Mouse (Mus musculus) megakaryocyte progenitor cell, adult 5-6 weeks (primary cell): ENCODE results near the gene AC124502.3. TPM values are rescaled to one million over a fixed set of nuclear protein-coding genes. Genes with fewer than 3 reads are reported as not detected.

Experiments used
- ATAC-seq: replicated peaks from 2 replicates; pipeline ENCODE4 v1.8.0; 2016; ENCODE audit warnings: mild to moderate bottlenecking, moderate TSS enrichment, inconsistent platforms; ENCODE audit not compliant: poor library complexity
- total RNA-seq, 2 experiments: library from RNA; stranded (forward) in 1 of 2; stranded (reverse) in 1 of 2; fragments of 157-497, 149-512 nt in 1 of 2; fragments of 200-1000 nt in 1 of 2; gene quantifications; 2 replicates each; pipeline versions ENCODE4 v1.2.3 to v1.2.4; 2015 to 2017

Gene AC124502.3
- total RNA-seq, 2 experiments from 2014 or later, result 6.1 to 8.0 TPM

DNA sequence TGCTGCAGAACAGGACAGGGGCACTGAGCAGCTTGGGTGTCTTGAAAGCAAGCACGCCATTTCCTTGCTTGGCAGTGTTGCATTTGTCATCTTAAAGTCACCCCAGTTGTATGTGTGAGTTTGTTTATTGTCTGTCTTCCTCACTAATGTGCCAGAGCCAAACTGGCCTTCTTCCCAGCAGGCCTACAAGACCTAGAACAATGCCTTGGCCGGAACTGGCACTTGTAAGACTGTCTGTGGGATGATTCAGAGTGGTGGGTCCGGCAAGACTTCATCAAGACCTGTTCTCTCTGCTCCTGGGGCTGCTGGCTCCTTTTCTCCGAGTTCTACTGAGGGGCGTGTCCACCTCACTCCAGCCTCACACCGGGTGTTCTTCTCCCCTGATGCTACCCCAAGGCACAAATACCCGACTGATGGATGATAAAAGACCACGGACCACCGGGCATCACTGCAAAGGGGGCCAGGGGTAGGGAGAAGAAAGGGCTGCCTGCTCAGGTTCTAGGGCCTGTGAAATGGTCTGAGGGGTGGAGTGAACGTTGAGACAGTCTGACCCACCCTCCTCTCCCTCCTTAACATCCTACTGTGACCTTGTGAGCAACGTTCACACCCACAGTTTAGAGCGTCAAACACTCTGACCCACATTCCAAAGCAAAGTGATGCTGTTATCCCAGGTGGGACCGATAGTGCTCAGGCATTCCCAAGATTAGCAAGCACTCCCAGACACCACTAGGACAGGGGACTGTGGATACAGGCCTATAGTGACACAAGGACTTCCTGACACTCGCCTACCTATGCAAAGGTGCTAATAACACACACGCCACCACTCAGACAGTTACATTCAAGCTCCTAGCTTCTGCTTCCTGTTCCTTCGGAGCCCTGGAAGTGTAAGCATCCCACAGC, 19.4 kb downstream of the AC124502.3 start:
- ATAC-seq, result no peak

DNA sequence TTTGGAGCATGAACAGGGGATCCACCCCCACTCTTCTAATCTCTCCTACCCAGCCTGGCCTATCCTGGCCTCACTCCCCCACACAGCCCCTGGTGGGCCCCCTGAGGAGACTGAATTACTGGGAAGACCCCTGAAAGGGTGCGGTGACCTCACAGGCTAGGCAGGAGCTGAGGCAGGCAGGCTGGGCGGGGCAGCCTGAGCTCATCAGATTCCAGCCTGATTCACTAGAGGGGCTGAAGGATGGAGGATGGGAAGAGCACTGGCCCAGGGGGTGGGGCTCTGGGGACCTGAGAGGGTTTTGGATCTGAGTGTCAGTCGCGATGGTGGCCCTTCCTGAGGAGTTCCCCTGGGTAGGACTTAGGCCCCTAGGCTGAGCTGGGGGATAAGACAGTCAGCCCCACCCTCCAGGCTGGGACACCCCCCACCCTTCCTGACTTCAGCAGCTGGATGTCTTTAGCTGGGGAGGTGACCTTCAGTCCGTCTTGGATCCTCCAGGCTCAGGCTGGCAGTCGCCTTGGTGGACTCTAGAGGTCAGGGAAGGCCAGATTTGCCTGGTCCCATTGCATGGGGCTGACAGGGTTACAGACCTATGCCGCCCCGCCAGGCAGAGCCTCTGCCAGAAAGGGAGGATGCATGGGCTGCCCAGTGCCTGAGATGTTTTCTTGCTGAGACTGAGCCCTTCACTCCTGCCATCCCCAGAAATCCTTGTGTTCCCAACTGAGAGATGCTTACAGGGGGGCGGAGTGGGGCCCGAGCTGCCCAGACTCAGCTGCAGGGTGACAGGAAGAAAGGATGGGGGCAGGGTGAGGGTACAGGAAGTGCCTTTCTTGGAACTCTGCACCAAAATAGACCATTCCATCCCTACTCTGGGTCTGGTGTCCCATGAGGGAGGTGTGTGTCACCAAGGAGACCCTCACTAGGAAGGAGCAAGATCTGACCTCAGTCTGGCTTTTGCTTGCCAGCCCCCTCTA, 20.4 kb downstream of the AC124502.3 start:
- ATAC-seq, result no peak

DNA sequence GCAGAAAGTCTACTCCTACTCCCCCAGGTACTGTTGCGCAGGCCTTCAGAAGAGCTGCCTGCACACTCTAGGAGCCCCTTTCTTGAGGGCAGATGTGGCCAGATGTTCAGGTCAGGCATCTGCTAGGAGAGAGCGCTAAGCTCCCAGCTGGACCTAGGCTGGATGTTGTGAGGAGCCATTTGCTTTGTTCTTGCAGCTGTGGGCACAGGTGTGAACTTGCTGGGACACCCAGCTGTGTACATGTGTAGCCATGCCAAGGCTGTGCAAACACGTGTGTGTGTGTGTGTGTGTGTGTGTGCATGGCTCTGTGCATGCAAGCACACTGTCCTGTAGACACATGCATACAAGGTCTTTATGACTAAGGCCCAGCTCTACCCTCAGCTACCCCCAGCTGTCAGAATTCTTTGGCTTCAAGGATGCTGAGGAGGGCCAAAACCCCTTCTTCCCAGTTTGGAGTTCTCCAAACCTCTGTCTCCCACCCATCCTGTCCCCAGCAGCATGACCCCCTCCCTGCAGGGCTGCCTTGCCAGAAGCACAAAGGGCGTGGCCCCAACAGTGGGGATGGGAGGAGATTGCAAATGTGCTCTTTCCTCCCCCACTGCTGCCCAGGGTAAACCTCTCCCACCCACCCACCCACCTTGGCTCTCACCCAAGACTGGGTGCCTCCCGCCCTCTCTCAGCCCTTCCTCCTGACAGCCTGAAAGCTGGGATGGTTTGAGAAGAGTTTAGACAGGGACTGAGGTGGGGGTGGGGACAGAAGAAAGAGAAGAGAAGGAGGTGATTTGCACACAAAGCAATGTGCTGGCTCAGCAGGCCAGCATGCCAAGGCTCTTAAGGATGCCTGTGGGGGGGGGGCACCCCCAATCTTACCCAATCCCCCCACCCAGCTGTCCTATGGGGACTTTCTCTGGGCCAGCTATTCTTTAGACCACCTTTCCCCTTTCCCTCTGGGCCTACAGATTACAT, 22.0 kb downstream of the AC124502.3 start:
- no peak for ATAC-seq

GRCm38 (mm10) chr19:5062041-5062440, 23.4 kb downstream of the AC124502.3 start:
- no peak for ATAC-seq

GRCm38 (mm10) chr19:5062446-5062845, 23.8 kb downstream of the AC124502.3 start:
- ATAC-seq, result no peak

DNA sequence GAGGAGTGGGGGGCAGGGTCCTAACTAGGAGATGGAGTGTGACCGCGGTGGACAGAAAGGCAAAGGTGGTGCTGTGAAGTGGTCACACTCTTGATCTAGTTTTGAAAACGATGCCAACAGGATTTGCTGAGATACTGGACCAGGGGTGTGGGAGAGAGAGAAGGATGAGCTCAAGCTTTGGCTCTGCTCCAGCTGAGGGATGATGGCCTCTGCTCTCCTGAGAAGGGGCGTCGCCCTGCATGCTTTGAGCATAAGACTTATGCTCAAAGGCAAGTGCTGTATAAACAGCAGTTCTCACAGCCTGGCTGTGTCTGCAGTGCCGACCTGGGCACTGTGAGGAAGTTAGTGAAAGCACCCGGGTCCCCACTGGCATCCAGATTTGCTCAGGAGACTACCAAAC, 26.4 kb downstream of the AC124502.3 start:
- ATAC-seq, result no peak

DNA sequence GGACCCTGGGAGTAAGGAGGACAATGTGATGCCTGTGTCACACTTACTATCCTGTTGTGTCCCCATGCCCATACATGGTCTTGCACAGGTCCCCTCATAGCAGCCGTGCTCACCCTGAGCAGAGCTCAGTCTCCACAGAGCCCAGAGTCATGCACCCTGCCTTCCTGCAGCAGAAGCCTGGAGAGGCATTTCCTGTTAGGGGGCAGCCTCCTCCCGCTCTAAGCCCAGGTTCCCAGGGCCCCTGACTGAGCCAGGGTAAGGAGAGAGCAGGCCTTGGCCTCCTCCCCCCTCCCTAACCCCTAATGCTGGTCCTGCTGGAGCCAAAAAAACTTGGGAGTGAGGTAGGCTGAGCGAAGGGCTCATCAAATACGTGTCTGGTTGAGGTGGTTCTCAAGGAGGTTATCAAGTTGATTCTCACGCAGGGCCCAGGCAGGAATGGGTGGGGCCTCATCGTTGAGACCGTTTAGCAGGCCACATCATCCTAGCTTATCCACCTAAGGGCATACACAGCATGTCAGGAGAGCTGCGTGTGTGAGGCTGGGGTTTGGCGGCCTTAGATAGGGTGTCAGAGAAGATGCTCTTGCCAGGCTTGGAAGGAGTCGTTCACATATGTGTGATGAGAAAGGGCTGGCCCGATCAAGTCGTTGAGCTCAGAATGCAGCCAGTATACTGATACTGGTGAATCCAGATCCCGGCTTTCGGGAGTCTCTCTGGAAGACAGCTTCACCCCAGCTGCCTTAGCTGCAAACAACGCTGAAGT, 28.5 kb downstream of the AC124502.3 start:
- ATAC-seq, result peak; percentile 85

DNA sequence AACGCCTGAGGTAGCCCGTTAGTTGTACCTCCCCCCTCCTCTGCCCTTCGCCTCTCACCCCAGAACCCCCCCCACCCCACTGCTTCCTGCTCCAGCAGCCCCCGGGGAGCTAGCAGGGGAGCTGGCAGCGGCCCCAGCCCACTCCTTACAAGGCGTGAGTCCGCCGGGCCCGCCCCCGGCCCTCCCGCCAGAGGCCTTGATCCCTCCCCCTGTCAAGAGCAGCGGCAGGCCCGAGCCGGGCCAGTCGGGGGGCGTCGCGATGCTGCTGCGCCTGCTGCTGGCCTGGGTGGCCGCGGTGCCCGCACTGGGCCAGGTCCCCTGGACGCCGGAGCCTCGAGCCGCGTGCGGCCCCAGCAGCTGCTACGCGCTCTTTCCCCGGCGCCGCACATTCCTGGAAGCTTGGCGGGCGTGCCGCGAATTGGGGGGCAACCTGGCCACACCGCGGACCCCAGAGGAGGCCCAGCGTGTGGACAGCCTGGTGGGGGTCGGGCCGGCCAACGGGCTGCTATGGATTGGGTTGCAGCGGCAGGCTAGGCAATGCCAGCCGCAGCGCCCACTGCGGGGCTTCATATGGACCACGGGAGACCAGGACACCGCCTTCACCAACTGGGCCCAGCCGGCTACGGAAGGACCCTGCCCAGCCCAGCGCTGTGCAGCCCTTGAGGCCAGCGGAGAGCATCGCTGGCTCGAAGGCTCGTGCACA, 29.3 kb downstream of the AC124502.3 start, which contains the start of gene Cd248:
Gene Cd248 (plus strand): TSS at position 212 of the 703 bp plus-strand sequence.
- no peak for ATAC-seq

- no peak for ATAC-seq
Observed at GRCm38 (mm10) chr19:5068570-5069234, 30.0 kb downstream of the AC124502.3 start.

DNA sequence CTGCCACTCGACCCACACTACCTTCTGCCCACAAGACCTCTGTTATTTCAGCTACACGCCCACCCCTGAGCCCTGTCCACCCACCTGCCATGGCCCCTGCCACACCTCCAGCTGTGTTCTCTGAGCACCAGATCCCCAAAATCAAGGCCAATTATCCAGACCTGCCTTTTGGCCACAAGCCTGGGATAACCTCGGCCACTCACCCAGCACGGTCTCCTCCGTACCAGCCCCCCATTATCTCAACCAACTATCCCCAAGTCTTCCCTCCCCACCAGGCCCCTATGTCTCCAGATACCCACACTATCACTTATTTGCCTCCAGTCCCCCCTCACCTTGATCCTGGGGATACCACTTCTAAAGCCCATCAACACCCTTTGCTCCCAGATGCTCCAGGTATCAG, 30.8 kb downstream of the AC124502.3 start:
- ATAC-seq, result no peak

GRCm38 (mm10) chr19:5069978-5070377, 31.3 kb downstream of the AC124502.3 start:
- ATAC-seq, result no peak

DNA sequence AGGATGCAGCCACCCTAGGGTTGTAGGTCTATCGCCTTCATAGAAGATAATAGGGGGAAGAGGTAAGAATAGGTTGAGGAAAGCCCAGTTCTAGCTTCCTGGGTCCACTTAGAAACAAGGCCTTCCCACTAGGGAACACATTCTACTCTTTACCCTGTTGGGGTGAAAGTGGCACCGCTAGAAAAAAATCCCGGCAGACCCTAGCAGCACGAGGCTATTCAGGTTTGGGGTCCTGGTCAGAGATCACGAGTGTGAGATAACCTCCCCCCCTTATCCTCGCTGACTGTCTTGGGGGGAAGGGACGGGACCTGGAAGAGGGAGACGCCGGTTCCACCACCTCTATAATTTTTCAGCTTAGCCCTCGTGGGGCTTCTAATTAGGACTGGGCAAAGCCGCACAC, 32.4 kb downstream of the AC124502.3 start:
- ATAC-seq, result no peak

GRCm38 (mm10) chr19:5071545-5072369, 33.1 kb downstream of the AC124502.3 start:
- ATAC-seq, result peak; percentile 73

- ATAC-seq, result no peak
Observed at GRCm38 (mm10) chr19:5072389-5073019, 33.8 kb downstream of the AC124502.3 start.

- 0 out of 2 replicates have a peak, but pooled peaks have one; percentile 38 for ATAC-seq
Observed at GRCm38 (mm10) chr19:5073028-5073427, 34.3 kb downstream of the AC124502.3 start.

GRCm38 (mm10) chr19:5073518-5073917, 34.8 kb downstream of the AC124502.3 start:
- ATAC-seq, result no peak

- ATAC-seq, result no peak
Observed at GRCm38 (mm10) chr19:5079279-5079678, 40.6 kb downstream of the AC124502.3 start.
